Comparison of ENCODE assay signal across 21 mouse cellular contexts in genomic region chr5:77388359-77388758, GRCm38 (mm10). TPM values are rescaled to one million over a fixed set of nuclear protein-coding genes. Genes with fewer than 3 reads are reported as not detected.
A peak's percentile ranks its signal among the peaks of the same experiment; 100 is the strongest.
DNase-seq lines count a peak whose midpoint lies in the region; ATAC-seq and TF ChIP-seq lines count a peak whose summit lies in the region.
"Had no signal": no experiment of that assay in that cellular context is flagged by ENCODE, and none has a peak within 500 bp of the region (broad histone marks: within the 10 kb centered on the region; RNA-seq: fewer than 3 reads in every experiment).

No protein-coding gene starts in this region.

- WGBS in heart, postnatal 0 days, result 64% methylated on average over 6 of the region's 6 CpGs
- WGBS in kidney, postnatal 0 days, result 68% methylated on average over 6 of the region's 6 CpGs
- 92% methylated on average over 6 of the region's 6 CpGs for WGBS in midbrain, embryonic 14.5 days

- H3K9ac ChIP-seq in heart, postnatal 0 days (replicated peaks; ENCODE audit: low read depth, low read length), result no peak overlapping the region
- no peak overlapping the region for H3K9ac ChIP-seq in kidney, postnatal 0 days (ENCODE audit: low read depth, low read length)
- H3K9ac ChIP-seq in midbrain, embryonic 14.5 days (replicated peaks; ENCODE audit: low read length), result no peak overlapping the region
- H3K9ac ChIP-seq: embryonic facial prominence, embryonic 12.5 days; forebrain, embryonic 12.5 days; hindbrain, embryonic 12.5 days had no signal

- peaks cover 14% of the 10 kb centered on the region for H3K4me1 ChIP-seq in heart, postnatal 0 days (ENCODE audit: control insufficient read depth, insufficient read depth)
- H3K4me1 ChIP-seq in kidney, postnatal 0 days (replicated peaks; ENCODE audit: insufficient read depth, low read length), result peaks cover 39% of the 10 kb centered on the region
- H3K4me1 ChIP-seq in megakaryocyte, embryonic 14.5 days, result peaks cover 72% of the 10 kb centered on the region
- peaks cover 25% of the 10 kb centered on the region for H3K4me1 ChIP-seq in embryonic fibroblast, embryonic 13.5 days (ENCODE audit: control insufficient read depth, insufficient read depth, low read length)
- no peaks in the 10 kb centered on the region for H3K4me1 ChIP-seq in midbrain, embryonic 14.5 days (ENCODE audit: control insufficient read depth, insufficient read depth, low read length)
- H3K4me1 ChIP-seq: embryonic facial prominence, embryonic 12.5 days; forebrain, embryonic 12.5 days; hindbrain, embryonic 12.5 days had no signal

- no peaks in the 10 kb centered on the region for H3K27me3 ChIP-seq in heart, postnatal 0 days (ENCODE audit: control insufficient read depth, insufficient read depth, low read length)
- no peaks in the 10 kb centered on the region for H3K27me3 ChIP-seq in kidney, postnatal 0 days (ENCODE audit: insufficient read depth, low read length)
- H3K27me3 ChIP-seq in megakaryocyte, embryonic 14.5 days (replicated peaks), result no peaks in the 10 kb centered on the region
- no peaks in the 10 kb centered on the region for H3K27me3 ChIP-seq in midbrain, embryonic 14.5 days (ENCODE audit: control insufficient read depth, insufficient read depth, low read length)
- H3K27me3 ChIP-seq: embryonic facial prominence, embryonic 12.5 days; forebrain, embryonic 12.5 days; hindbrain, embryonic 12.5 days had no signal

- no peak overlapping the region for H3K4me3 ChIP-seq in heart, postnatal 0 days (ENCODE audit: low read depth, low read length)
- H3K4me3 ChIP-seq in kidney, postnatal 0 days (replicated peaks; ENCODE audit: low read depth, low read length), result no peak overlapping the region
- peak overlapping the region; percentile 46 for H3K4me3 ChIP-seq in megakaryocyte, embryonic 14.5 days (replicated peaks)
- H3K4me3 ChIP-seq in embryonic fibroblast, embryonic 13.5 days (ENCODE audit: insufficient read depth, low read length), result no peak overlapping the region
- no peak overlapping the region for H3K4me3 ChIP-seq in midbrain, embryonic 14.5 days (replicated peaks; ENCODE audit: low read depth, low read length)
- H3K4me3 ChIP-seq: embryonic facial prominence, embryonic 12.5 days; forebrain, embryonic 12.5 days; hindbrain, embryonic 12.5 days had no signal

- no peak for DNase-seq in heart, postnatal 0 days (ENCODE audit: low spot score)
- DNase-seq in heart, adult 8-10 months (ENCODE audit: low spot score), result no peak
- no peak for DNase-seq in kidney, postnatal 0 days (ENCODE audit: low spot score)
- DNase-seq in kidney, adult 18-20 months, result no peak
- DNase-seq in midbrain, embryonic 14.5 days, result no peak
- DNase-seq: adrenal gland, postnatal 10 days; cerebellum, adult 11-12 months; cerebellum, adult 9-10 months; cerebellum, postnatal 25 days; gastrocnemius, postnatal 25 days; heart, postnatal 4 days had no signal

- ATAC-seq in heart, postnatal 0 days (ENCODE audit: insufficient read depth, low read depth), result no peak
- no peak for ATAC-seq in kidney, postnatal 0 days (replicated peaks; ENCODE audit: low FRiP score, low read depth)
- ATAC-seq in megakaryocyte, adult 5-6 weeks (ENCODE audit: poor library complexity, severe bottlenecking), result no peak
- ATAC-seq in midbrain, embryonic 14.5 days (ENCODE audit: low FRiP score, low TSS enrichment), result no peak
- ATAC-seq: forebrain, embryonic 16.5 days; hindbrain, embryonic 16.5 days had no signal

- no peak overlapping the region for H3K4me2 ChIP-seq in heart, postnatal 0 days (ENCODE audit: low read depth, low read length)
- no peak overlapping the region for H3K4me2 ChIP-seq in kidney, postnatal 0 days (ENCODE audit: low read length)
- H3K4me2 ChIP-seq in midbrain, embryonic 14.5 days (ENCODE audit: low read length), result no peak overlapping the region
- H3K4me2 ChIP-seq: embryonic facial prominence, embryonic 12.5 days; forebrain, embryonic 12.5 days; heart, embryonic 11.5 days; hindbrain, embryonic 12.5 days had no signal

- no peak for TF ChIP-seq POLR2A in embryonic fibroblast, embryonic 13.5 days (IDR thresholded peaks at IDR 0.05; ENCODE audit: low read depth, low read length)

- H3K9me3 ChIP-seq in heart, postnatal 0 days (replicated peaks; ENCODE audit: control insufficient read depth, low read length), result no peaks in the 10 kb centered on the region
- no peaks in the 10 kb centered on the region for H3K9me3 ChIP-seq in kidney, postnatal 0 days (replicated peaks; ENCODE audit: low read length)
- H3K9me3 ChIP-seq in megakaryocyte, embryonic 14.5 days, result no peaks in the 10 kb centered on the region
- no peaks in the 10 kb centered on the region for H3K9me3 ChIP-seq in midbrain, embryonic 14.5 days (ENCODE audit: control insufficient read depth, low read length)
- H3K9me3 ChIP-seq: embryonic facial prominence, embryonic 12.5 days; forebrain, embryonic 12.5 days; hindbrain, embryonic 12.5 days had no signal

- no peak for TF ChIP-seq EP300 in heart, postnatal 0 days (IDR thresholded peaks at IDR 0.05; ENCODE audit: low read depth)

- no peaks in the 10 kb centered on the region for H3K36me3 ChIP-seq in heart, postnatal 0 days (replicated peaks; ENCODE audit: control insufficient read depth, insufficient read depth, low read length)
- no peaks in the 10 kb centered on the region for H3K36me3 ChIP-seq in kidney, postnatal 0 days (ENCODE audit: insufficient read depth, low read length)
- H3K36me3 ChIP-seq in megakaryocyte, embryonic 14.5 days (replicated peaks; ENCODE audit: low read length), result no peaks in the 10 kb centered on the region
- no peaks in the 10 kb centered on the region for H3K36me3 ChIP-seq in midbrain, embryonic 14.5 days (ENCODE audit: control insufficient read depth, insufficient read depth, low read length)
- H3K36me3 ChIP-seq: embryonic facial prominence, embryonic 12.5 days; forebrain, embryonic 12.5 days; hindbrain, embryonic 12.5 days had no signal

- TF ChIP-seq CTCF in heart, postnatal 0 days (IDR thresholded peaks at IDR 0.05; ENCODE audit: low read depth), result no peak
- TF ChIP-seq CTCF in kidney, postnatal 0 days (IDR thresholded peaks at IDR 0.05; ENCODE audit: low read depth), result no peak
- no peak for TF ChIP-seq CTCF in embryonic fibroblast, embryonic 13.5 days (IDR thresholded peaks at IDR 0.05; ENCODE audit: borderline replicate concordance, insufficient read depth, low read length)

- peak overlapping the region; percentile 55 for H3K27ac ChIP-seq in heart, postnatal 0 days (ENCODE audit: low read depth)
- H3K27ac ChIP-seq in kidney, postnatal 0 days, result peak overlapping the region; percentile 84; the same call in 1 of the 2 replicates
- H3K27ac ChIP-seq in embryonic fibroblast, embryonic 13.5 days (ENCODE audit: insufficient read depth, low read length), result peak overlapping the region; percentile 86; the same call in 1 of the 2 replicates
- H3K27ac ChIP-seq in midbrain, embryonic 14.5 days (replicated peaks; ENCODE audit: low read depth, low read length), result no peak overlapping the region
- H3K27ac ChIP-seq: embryonic facial prominence, embryonic 12.5 days; forebrain, embryonic 12.5 days; hindbrain, embryonic 12.5 days had no signal

RNA-seq across cellular contexts. Expression of gene Igfbp7, which starts 19.5 kb away (rescaled TPM):
- 106 and 151 TPM in 2 replicates for total RNA-seq in heart, postnatal 0 days (2014; rRNA removed; ENCODE audit: low replicate concordance)
- 218 and 230 TPM in 2 replicates for polyA plus RNA-seq in heart, postnatal 0 days (2015; fragmentation: Nextera tagmentation; extraction: Ambion mirVana)
- 100 to 1,000 TPM; 123 to 169 (median 129) TPM for total RNA-seq in heart, adult 8-10 months (2022)
- polyA plus RNA-seq in kidney, postnatal 0 days (2015; fragmentation: Nextera tagmentation; extraction: Ambion mirVana), result 1,308 and 1,398 TPM in 2 replicates
- polyA plus RNA-seq in megakaryocyte, embryonic 14.5 days (2012; ENCODE audit: insufficient read depth, low replicate concordance), result 2.6 and 4.0 TPM in 2 replicates
- total RNA-seq in megakaryocyte, adult 5-6 weeks (2015), result 3.6 and 4.5 TPM in 2 replicates
- 2.6 and 4.1 TPM in 2 replicates for total RNA-seq in megakaryocyte, adult 5-6 weeks (2017)
- 406 and 784 TPM in 2 replicates for polyA plus RNA-seq in embryonic fibroblast, embryonic 13.5 days (2011; ENCODE audit: insufficient read length, low read depth, missing spikeins)
- polyA plus RNA-seq in midbrain, embryonic 14.5 days (2014; fragmentation: Nextera tagmentation; extraction: Ambion mirVana), result 56.3 and 60.7 TPM in 2 replicates
- total RNA-seq: MEL had no signal

Comparison
In these comparisons a context has a peak if more than half of its experiments do, and no peak if none do; other contexts are left out.
1. RNA of gene Igfbp7, which starts 19.5 kb away (polyA plus RNA-seq): 1,308 to 1,398 TPM in kidney, postnatal 0 days, 406 to 784 TPM in embryonic fibroblast, embryonic 13.5 days, 218 to 230 TPM in heart, postnatal 0 days and 56.3 to 60.7 TPM in midbrain, embryonic 14.5 days; 2.6 to 4.0 TPM in megakaryocyte, embryonic 14.5 days; every median in the first group is over 10 times any median in the second.